Mouse (Mus musculus): ENCODE results near the gene Ppm1n. TPM values are rescaled to one million over a fixed set of nuclear protein-coding genes. Genes with fewer than 3 reads are reported as not detected.
A peak's percentile ranks its signal among the peaks of the same experiment; 100 is the strongest.

The Ppm1n gene
- total RNA-seq, 2 experiments from 2014 or later, result 0.30 TPM; not detected in 1

DNA sequence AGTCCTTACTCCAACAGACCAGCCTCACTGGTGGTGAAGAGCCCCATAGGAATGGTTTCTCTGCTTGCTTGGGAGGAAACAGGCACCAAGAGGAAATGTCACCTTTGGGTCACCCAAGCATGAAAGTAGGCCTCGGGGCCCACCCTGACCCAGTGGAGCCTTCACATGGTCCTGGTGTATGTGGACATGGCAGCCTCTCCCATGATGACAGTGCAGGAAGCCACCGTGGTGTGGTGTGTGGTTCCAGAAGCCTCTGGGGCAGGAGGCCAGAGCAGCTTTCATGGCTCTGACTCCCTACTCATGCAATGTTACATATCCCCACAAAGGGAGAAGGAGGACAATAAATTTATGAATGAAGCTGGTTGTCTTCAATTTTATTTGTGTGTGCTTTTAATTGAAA is 32.4 kb downstream of the Ppm1n start:
- no peak for DNase-seq

- DNase-seq, result no peak
Measured at GRCm38 (mm10) chr7:19246855-19247254, 33.0 kb downstream of the Ppm1n start.

- peak; percentile 52 for DNase-seq
Measured at GRCm38 (mm10) chr7:19245083-19245482, 34.8 kb downstream of the Ppm1n start.

DNA sequence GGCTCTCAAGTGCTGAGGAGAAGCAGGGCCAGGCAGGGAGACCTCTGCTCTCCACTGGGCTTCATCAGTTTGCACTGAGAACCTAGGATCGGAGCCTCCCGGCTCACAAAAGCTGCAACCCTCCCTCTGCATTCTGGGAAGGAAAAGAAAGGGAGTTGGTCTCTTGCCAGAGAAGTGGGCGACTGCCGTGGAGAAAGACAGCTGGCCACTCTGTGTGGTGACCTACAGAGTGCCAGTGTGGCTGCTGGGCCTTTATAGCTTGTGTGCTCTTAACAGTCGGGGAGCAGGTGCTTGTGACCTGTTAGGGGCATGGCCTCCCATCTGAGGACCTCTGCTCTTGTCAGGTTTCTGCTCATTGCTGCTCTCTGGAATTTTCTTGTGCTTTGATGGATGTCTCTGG is 36.0 kb downstream of the Ppm1n start:
- no peak for DNase-seq

- no peak for DNase-seq
Measured at GRCm38 (mm10) chr7:19242005-19242404, 37.9 kb downstream of the Ppm1n start.

DNA sequence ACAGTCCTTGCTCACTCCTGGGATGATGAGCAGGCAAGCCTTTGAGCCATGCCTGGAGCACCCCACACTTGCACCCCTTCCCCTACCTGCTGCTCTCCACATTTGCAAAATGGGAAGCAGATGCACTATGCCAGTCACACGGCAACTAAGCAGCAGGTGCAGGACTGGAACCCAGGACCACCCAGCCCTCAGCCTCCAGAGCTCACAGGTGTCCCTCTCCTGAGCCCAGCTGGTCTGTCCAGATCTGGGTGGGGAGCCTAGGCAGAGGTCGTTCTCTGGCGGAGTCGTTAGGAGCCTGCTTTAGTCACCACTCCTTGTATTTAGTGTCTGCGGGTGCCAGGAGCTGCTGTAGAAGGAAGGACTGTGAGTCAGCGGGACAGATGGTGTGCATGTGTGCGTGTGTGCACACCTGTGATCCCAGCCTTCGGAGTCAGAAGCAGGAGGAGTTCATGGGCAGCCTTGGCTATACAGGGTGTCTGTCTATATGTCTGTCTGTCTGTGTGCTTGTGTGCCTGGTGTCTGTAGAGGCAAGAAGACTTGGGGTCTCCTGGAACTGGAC is 38.9 kb downstream of the Ppm1n start:
- DNase-seq, result no peak

DNA sequence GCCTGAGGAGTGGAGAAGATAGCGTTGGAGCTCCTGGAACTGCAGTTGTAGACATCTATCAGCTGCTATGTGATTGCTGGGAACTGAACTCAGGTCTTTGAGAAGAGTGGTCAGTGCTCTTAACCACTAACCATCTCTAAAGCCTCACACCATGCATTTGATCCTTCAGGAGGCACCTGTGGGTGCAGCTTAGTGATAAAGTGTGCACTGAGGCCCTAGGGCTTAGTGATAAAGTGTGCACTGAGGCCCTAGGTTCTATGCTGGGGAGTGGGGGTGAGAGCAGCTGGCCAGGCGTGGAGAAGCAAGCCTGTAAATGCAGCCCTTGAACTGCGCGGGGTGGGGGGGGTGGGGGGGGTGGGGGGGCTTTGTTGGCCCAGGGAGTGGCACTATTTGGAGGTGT is 39.9 kb downstream of the Ppm1n start:
- no peak for DNase-seq

DNA sequence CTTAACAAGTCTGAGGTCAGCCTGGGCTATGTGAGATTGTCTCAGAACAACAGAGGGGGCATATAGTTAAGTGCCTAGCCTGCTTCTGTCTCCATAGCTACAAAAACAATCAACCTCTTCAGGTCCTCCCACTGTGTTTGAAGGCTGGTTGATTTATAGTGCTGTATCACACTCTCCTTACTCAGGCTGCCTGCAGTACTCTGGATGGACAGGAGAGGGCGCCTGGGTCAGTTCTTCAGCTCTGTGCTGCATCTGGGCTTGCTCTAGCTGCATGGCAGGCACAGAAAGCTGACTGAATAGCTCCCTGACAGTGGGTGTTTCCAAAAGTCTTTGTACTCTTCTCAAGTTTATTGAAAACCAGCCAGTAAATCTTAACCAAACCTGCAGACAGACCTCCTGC is 40.4 kb downstream of the Ppm1n start:
- peak; percentile 94 for DNase-seq

DNA sequence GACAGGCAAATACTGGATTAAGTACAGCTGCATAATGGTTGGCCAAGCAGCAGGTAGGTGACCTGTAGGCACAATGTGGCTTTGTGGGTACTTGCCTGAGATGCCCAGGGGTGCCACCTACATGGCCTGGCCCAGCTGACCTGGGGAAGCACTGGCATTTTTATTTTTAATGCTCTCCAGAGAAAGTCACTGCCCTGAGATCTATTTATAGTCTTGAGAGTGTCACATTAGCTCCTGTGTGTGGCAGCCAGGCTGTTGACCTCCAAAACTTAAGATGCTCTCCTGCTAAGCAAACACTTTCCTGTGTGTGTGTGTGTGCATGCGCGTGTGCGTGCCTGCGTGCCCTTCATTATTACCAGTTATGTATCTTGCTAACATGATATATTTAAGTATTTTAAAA is 41.5 kb downstream of the Ppm1n start:
- no peak for DNase-seq

DNA sequence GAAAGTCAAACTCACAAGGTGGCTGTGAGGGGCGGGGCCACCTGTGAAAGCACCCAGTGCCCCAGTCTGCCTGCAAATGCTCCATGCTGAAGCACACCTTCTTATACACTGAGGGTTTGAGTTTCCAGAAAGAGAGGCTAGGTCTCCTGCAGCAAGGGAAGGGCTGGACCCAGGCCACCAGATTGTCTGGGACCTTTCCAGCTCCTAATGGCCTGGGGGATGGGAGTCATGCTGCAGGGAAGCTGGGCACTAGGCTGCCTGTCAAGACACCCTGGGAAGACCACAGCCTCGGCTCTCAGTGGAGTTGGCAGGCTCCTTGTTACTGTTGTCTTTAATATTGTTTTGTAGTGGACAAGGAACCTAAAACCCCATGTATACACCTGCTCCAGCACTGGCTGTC is 43.5 kb downstream of the Ppm1n start:
- peak; percentile 29 for DNase-seq

DNA sequence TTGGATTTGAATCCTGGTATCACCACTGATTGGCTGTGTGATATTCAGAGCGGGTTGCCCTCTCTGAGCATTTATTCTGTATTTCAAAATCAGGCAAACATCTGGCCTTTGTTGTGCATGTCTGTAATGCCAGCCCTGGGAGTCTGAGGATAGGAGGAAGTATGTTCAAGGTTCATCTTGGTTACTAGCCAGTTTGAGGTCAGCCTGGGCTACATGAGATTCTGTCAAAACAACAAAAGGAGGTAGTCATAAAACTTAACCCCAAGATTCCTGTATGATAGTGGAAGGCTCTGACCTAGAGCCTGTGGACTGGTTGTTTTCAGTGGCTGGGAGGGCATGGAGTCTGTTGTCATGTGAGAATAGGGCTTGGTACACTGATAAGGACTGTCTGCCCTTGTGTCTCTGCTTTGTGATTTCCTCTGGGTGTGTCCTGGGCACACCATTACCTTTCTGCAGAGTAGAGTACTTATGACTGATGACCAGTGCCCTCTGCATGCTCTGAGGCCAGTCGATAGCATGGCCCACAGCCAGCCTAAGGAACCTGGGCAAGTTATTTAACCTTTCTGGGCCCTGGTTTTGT is 44.7 kb downstream of the Ppm1n start:
- no peak for DNase-seq

- no peak for DNase-seq
Measured at GRCm38 (mm10) chr7:19234652-19235051, 45.2 kb downstream of the Ppm1n start.

GRCm38 (mm10) chr7:19231849-19232248 is 48.0 kb downstream of the Ppm1n start:
- DNase-seq, result no peak

DNA sequence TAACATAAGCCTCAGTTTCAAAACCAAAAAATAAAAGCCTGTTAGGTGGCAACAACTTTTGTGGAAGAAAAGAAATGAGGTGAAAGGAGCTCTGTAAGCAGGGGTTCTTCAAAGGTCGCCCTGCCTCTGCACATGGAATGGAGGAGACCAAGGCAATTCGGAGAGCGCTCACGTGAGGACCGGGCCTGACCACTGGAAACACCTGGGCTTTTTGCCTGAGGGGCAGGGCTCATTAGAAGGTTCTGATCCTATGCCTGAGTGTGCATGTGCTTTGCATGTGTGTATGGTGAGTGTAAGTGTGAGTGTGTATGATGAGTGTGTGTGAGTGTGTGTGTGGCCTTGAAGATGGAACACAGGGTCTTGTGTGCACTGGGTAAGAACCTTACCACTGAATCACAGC is 49.0 kb downstream of the Ppm1n start:
- no peak for DNase-seq

- DNase-seq, result no peak
Measured at GRCm38 (mm10) chr7:19230041-19230580, 49.8 kb downstream of the Ppm1n start.

- no peak for DNase-seq
Measured at GRCm38 (mm10) chr7:19229404-19229803, 50.5 kb downstream of the Ppm1n start.

GRCm38 (mm10) chr7:19228793-19229148 is 51.1 kb downstream of the Ppm1n start:
- no peak for DNase-seq

- DNase-seq, result peak; percentile 100
Measured at GRCm38 (mm10) chr7:19227883-19228792, 51.7 kb downstream of the Ppm1n start, which contains the start of gene Opa3. Gene Opa3 (plus strand): TSS chr7:19228334.

DNA sequence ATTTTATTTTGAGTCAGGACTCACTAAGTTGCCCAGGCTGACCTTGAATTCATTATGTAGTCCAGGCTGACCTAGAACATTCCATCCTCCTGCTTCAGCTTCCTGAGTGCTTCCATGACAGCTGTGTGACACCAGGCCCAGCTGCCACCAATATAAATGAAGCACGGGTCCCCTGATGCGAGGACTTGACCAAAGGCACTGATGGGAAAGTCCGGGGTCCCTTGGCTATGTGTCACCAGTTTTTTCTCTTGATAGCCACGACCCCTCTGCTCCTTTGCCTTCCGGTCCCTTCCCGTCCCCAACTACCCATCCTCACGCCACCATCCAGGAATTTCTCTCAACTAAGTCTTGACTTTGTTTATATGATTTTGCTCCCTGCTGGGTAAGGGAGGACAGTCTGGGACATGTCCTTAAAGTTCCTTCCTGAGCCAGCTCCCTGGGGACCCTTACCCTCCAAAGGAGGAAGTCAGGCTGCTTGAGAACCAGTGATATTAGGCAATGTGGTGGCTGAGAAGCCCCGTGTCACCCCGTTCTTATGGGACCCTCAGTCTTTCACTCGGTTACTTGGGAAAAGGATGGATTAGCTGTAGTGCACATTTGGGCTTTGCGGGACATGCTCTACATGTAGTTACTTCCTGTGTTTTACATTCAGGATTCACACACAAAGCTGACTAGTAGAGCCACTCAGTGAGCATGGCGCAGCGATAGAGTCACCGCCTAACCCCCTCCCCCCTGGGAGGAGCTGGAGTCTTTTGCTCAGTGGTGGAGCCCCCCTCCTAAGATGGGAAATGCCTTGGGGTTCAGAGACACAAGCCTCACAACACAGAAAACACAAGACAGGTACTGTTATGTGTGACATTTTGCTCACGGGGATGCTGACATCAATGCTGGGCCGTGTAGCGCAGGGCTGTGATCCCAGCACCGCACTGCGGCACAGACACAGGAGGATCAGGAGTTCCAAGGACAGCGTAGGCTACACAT is 52.8 kb downstream of the Ppm1n start:
- peak; percentile 58 for DNase-seq

Data from adrenal gland, postnatal 10 days (tissue).